Mouse (Mus musculus): ENCODE measurements around the gene Loxl1. TPM values are rescaled to one million over a fixed set of nuclear protein-coding genes. Genes with fewer than 3 reads are reported as not detected.

Loxl1 gene
- total RNA-seq, 1 experiment from 2014 or later = not detected

DNA sequence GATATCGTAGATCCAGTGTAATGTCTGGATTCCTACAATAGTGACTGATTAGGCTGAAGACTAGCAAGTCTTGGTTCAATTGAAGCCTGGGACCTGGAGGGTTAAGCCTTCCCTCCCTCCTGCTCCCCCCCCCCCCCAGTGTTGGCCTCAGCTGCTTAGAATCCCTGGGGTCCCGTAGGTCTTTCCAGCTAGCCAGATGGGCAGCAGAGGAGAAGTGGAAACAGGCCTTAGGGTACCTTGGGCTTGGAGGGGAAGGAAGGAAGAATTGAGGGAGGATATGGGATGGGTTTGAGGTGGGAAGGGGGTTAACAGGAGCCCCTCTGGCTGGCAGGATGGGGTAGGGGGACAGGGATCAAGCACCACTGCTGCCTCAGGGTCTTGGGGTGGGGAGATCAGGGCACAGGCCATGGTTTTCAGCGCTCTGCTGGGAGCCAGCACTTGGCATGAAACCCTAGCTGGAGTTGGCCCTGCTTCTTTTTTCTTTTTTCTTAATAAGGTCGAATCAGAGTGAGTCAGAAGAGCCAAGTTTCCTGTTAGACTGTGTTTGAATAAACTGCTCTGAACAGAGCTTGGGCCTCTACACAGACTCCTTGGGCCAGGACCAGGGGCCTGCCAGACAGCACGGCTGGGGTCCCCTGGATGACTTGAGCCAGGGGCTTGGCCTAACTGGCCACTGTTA, 1.8 kb upstream of the Loxl1 start:
- ATAC-seq (replicated peaks; ENCODE audit: insufficient number of reproducible peaks, low FRiP score, low TSS enrichment, poor library complexity, severe bottlenecking) = no peak

DNA sequence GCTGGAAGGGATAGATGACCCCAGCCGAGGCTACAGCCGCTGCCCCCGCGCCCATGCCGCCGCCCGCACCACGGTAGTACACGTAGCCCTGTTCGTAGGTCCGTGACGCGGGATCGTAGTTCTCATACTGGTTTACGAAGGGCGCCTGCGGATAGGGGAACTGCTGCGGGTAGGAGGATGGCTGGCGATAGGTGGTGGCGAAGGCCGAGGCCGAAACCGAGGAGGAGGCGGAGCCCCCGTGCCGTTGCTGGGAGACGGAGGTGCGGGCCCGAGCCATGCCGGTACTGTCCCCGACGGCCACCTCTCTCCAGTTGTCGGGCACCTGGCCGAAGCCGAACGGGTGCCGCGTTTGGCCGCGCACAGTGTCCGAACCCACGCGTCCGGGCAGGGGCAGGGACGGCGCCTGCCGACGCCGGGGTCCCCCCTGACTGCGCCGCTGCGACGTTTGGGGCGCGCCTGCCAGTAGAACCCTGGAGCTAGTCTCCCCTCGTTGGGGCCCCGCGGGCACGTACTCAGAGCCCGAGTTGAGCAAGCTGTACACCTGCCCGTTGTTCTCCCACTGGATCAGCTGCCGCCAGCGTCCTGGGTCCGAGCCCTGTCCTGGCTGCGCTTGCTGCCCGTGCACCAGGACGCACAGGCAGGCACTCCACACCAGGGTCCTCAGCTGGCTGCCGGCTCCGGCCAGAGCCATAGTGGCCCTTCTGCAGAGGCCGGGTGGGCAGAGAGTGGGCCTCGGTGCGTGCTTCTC, 616 bp downstream of the Loxl1 start:
- no peak for ATAC-seq (replicated peaks; ENCODE audit: insufficient number of reproducible peaks, low FRiP score, low TSS enrichment, poor library complexity, severe bottlenecking)

DNA sequence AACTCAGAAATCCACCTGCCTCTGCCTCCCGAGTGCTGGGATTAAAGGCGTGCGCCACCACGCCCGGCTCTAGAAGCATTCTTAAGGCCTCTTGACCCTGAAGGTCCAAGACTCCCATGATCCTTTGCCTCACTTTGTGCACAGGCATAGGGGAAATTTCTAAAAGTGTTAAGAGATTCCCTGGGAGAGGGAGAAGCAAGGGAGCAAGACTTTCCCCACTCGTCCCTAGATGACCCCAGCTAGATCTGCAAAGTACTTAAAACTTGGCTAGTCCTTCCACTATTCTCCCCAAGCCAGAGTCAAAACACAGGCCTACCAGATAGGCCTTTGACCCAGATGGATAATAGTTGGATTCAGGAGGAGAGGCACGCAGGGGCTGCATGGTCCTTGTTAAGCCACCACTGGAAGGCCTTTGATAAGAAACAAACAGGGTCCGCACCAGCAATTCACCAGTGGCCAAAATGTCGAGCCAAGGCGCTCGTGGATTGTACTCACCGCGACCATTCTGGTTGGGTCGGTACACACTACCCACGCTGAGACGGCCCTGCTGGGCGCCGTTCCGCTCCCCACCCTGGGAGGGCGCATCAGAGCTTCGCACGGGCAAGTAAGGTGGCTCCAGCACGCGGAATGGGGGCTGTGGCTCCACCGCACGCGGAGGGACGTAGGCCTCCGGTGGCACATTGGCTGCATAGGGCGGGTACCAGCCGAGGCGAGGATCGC, 1.6 kb downstream of the Loxl1 start:
- ATAC-seq (replicated peaks; ENCODE audit: insufficient number of reproducible peaks, low FRiP score, low TSS enrichment, poor library complexity, severe bottlenecking) = no peak

DNA sequence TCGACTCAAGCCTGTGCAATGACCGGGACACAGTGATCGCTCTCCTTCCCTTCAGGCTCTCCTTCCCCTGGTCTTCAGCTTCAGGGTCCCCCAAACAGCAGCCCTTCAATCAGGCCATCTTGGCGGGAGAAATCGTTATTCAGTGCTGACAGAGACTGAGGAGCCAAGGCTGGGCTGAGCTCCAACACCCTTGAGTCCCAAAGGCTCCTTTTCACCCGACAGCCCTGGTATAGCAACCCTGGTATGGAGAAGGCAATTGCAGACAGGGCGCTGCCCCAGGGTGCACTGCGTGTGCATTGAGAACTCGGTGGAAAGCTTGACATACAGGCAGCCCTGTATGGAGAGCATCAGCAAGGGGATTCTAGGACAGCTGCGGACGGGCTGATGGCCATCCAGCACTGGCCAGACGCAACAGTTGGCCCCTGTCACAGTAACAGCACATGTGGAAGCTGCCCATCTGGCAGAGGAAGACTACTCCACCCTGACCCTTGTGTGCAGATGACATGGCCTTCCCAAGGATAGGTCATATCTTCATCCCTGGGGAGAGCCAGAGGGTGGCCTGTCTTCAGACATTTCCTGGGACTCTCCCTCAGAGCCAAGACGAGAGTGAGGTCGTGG, 2.8 kb downstream of the Loxl1 start:
- no peak for ATAC-seq (replicated peaks; ENCODE audit: insufficient number of reproducible peaks, low FRiP score, low TSS enrichment, poor library complexity, severe bottlenecking)

DNA sequence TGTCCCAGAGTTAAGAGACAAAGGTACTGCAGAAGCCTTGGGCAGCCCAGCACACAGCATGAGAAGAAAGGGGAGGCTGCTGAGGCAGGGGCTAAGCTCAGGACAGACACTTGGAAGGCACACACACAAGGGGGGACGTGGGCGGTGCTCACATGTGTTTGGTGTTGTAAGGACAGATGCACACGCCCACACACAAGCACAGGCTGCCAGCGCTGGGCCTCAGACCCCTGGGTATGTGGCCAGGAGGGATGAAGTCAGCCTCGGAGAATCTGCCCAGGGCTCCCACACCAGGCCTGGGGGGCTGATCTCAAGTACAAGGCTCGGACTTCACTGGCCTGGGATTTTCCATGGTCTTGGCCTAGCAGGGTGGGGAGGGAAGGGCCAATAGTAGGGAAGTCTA, 4.6 kb downstream of the Loxl1 start:
- ATAC-seq (replicated peaks; ENCODE audit: insufficient number of reproducible peaks, low FRiP score, low TSS enrichment, poor library complexity, severe bottlenecking) = no peak

DNA sequence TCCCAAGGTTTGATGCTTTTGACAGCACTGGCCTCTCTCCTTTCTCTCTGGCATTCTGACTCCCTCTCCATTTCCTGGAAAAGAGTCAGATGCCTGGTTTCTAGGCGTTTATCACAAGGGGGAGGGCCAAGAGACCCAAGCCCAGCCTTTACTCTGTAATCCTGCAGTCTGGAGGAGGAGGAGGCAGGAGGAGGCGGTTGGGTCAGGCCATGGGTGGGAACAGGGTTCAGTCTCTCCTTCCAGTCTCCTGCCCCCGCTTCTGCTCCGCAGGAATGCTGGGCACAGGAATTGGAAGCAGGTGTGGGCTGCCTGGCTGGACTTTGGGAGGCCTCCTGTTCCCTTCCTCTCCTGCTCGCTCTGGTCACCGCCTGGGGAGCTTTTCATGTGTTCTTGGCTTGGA, 7.3 kb downstream of the Loxl1 start:
- no peak for ATAC-seq (replicated peaks; ENCODE audit: insufficient number of reproducible peaks, low FRiP score, low TSS enrichment, poor library complexity, severe bottlenecking)

DNA sequence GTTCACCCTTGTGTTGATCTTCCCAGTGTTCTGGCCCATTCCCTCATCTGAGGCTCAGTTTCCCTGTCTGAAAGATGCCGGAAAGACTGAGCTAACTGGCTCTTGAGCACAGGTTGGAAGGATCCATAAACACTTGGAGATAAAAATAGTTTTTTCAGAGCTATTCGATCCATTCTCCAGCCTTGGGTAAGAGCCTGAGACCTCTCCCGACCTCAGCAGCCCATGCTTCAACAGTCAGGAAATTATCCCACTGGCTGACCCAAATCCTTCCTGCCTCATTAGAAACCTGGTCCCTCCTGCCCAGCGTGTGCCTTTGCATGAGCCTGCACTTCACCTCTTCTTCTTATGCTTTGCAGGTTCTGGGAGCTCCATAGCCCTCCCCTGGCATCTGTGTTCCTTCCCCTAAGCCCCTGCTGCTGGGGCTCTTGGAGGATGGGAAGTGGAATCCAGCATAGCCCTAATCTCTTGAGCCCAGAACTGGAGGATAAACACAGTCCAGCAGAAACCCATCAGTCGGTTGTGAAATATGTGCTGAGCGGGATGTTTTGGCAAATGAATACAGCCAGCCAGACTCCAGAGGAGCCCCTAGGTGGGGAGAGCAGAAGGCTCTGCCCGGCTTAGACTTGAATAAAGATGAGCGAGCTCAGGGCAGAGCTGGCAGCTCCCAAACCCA, 9.3 kb downstream of the Loxl1 start:
- no peak for ATAC-seq (replicated peaks; ENCODE audit: insufficient number of reproducible peaks, low FRiP score, low TSS enrichment, poor library complexity, severe bottlenecking)

DNA sequence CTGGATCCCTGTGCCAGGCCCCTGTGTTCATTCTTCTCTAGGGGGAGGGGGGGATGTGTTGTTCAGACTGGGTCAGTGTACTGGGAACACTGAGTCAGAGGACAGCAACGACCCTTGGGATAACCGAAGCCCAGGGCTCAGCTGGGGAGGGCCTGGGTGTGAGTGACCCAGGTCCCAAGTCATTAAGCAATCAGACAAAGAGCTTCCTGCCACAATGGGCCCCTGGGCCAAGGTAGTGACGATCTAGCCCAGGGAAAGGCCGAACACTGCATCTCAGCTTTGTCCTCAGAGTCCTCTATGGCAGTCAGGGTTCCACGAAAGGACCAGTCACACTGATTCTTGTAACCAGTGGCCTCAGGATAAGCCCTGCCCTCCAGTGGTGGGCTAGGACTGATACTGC, 9.9 kb downstream of the Loxl1 start:
- no peak for ATAC-seq (replicated peaks; ENCODE audit: insufficient number of reproducible peaks, low FRiP score, low TSS enrichment, poor library complexity, severe bottlenecking)

DNA sequence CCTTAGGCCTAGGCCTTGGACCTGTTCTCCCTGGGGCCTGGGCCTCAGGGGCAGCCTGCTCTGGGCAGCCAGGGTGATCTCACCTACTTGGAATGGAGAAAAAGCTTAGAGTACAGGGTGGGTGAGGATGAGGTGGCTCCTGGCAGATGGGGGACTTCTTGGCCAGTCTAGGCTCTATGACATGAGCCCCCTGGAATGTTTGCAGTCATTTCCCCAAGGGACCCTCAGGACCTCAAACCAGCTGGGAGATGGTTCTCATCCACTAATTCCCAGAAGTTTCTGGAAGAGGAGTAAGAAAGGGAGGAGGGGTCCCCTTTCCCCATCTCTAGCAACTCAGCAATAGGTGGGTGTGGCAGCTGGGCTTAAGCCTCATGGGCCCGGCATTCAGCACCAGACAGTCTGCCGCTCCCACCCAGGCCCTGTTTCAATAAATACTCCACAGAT, 13.6 kb downstream of the Loxl1 start:
- ATAC-seq (replicated peaks; ENCODE audit: insufficient number of reproducible peaks, low FRiP score, low TSS enrichment, poor library complexity, severe bottlenecking) = no peak

DNA sequence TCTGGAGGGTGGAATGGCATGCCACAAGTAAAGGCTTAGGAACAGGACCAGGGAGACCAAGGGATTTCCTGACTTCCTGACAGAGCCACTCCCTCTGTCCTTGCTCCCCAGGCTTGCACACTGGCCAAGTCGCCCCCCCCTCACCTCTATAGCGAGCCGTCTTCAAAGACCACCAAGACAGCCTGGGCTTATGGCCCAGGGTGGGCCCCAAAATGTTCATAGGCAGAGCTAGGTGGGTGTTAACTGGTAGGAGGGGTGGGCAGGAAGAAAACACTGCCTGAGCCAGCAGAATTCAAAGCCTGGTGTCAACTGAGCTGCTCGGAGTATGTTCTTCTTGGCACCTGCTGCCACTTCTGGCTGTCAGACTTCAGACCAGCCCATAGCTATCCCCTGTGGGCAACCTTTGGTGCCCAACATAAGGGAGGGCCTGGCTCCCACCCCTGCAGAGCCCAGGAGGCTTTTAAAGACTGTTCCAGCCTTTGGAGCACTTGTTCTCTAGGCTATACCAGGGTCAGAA, 15.0 kb downstream of the Loxl1 start:
- no peak for ATAC-seq (replicated peaks; ENCODE audit: insufficient number of reproducible peaks, low FRiP score, low TSS enrichment, poor library complexity, severe bottlenecking)

DNA sequence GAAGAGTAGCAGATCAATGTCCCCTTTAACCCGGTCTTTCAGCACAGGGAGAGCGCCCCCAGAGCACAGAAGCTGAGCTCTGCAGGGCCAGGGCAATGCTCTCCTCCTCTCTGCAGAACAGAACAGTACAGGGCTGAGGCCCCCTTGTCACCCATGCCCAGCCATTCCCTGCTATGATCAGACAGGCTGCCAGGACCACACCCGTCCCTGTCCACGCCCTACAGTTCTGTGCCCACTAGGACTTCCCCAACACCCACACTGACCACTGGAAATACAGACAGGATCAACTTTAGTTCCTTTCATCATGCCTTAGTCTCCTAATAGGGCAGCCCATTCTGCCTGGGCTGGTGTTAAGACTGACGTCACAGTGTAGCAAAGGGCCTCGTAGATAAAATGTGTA, 15.9 kb downstream of the Loxl1 start:
- no peak for ATAC-seq (replicated peaks; ENCODE audit: insufficient number of reproducible peaks, low FRiP score, low TSS enrichment, poor library complexity, severe bottlenecking)

DNA sequence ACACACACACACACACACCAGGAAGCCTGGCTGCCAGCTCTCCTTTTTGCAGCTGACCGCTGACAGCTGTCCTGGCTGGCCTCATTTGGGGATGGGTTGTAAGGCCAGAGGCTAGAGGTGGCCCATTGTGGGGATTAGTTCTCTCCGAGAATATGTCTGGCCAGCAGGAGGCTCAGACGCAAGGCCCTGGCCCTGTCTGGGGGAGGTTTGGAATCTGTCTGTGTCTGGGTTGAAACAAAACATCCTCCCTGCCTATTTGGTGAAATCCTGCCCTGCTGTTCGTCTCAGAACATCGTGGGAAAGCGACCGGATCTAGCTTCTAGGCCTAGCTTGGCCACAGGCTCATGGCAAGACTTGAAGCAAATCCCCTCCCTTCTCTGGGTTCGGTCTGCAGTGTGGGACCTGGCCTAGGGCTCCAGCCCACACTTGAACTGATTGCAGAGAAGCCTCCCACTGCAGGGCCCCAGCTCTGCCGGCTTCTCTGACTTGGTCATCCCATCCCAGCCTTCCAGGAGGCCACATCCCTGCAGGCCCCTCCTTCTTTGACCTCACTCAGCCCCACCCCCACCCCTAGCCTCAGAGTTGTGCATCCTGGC, 17.1 kb downstream of the Loxl1 start:
- ATAC-seq (replicated peaks; ENCODE audit: insufficient number of reproducible peaks, low FRiP score, low TSS enrichment, poor library complexity, severe bottlenecking) = no peak

DNA sequence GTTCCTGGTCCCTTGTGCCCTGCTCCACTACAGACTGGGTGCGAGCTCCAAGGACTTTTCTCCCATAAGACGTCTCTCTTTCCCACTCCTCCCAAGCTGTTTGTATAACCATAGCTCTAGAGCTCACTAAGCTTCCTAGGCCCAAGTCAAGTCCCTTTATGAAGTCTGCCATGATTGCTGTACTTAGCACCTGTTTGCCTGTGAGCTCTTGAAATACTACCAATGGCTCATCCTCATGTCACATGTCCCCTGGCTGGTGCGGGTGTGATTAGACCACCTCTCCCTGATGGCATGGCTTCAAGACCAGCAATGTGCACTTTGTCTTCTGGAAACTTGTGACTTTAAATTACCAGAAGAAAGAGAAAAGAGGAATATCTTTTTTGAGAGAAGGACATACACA, 17.6 kb downstream of the Loxl1 start:
- ATAC-seq (replicated peaks; ENCODE audit: insufficient number of reproducible peaks, low FRiP score, low TSS enrichment, poor library complexity, severe bottlenecking) = no peak

DNA sequence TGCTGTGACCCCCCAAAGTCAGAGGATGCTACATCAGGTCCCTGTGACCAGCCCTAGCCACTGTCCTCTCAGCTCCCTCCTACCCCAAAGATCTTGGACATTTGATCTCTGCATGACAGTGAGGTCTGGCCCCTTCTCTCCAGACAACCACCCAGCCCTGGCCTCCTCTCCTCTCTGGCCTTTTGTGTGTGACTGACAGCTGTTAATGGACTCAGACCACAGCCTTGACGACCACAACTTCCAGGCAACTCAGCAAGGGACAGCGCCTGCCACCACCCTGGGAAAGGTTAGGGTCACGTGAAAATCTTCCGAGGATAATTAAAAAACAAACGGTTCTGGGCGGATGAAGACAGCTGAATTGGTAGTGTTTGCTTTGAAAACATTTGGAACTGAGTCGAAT, 18.5 kb downstream of the Loxl1 start:
- no peak for ATAC-seq (replicated peaks; ENCODE audit: insufficient number of reproducible peaks, low FRiP score, low TSS enrichment, poor library complexity, severe bottlenecking)

DNA sequence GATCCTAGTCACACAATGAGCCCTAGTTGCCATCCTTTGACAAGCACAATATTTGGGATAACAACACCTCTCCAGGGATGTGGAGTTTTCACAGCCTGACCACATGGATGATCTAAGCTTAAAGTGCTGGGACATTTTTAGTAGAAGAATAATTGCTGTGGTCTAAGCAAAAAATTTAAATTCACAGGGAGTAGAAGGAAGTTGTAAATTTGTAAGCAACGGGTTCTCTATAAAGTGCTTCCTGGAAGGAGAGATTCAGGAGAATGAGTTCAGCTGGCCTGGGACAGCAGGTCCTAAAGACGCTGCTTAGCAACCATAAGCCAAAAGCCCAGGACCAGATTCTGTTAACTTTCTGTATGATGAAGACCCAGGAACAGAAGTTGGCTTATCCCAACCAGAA, 23.1 kb downstream of the Loxl1 start:
- no peak for ATAC-seq (replicated peaks; ENCODE audit: insufficient number of reproducible peaks, low FRiP score, low TSS enrichment, poor library complexity, severe bottlenecking)

DNA sequence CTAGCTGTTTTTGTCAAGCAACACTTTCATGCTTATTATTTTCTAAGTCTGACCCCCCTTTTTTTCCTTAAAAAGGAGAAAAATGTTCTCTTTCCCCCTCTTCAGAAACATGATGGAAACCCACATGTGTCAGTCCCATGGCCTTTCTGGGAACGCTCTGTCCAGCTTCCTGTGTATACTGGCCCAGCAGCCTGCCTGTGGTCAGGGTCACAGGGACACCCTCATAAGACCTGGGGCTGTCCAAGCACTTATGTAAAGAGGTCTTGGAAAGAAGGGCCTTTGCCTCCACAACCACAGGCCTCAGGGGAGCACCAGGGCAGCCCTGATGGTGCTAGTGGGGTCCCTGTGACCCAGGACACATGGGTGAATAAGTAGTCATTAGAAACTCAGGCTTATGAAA, 23.9 kb downstream of the Loxl1 start:
- ATAC-seq (replicated peaks; ENCODE audit: insufficient number of reproducible peaks, low FRiP score, low TSS enrichment, poor library complexity, severe bottlenecking) = no peak

DNA sequence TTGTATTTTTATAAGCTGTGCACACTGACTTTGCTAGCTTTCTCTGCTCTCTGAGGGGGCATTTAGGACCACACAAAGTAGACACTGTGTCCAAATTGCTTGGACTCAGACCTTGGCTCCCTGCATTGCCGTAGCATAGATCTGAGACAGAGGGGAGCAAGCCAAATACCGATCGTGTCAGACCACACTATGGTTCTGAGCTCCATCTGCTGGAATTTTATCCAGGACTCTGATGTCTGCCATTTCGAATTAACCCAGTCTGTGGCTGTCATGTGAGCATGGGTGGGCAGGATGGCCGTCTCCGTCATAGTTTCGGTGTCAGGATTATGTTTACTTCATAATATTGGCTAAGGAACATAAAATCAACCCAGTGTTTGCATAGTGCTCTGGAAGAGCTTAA, 29.6 kb downstream of the Loxl1 start:
- ATAC-seq (replicated peaks; ENCODE audit: insufficient number of reproducible peaks, low FRiP score, low TSS enrichment, poor library complexity, severe bottlenecking) = no peak

DNA sequence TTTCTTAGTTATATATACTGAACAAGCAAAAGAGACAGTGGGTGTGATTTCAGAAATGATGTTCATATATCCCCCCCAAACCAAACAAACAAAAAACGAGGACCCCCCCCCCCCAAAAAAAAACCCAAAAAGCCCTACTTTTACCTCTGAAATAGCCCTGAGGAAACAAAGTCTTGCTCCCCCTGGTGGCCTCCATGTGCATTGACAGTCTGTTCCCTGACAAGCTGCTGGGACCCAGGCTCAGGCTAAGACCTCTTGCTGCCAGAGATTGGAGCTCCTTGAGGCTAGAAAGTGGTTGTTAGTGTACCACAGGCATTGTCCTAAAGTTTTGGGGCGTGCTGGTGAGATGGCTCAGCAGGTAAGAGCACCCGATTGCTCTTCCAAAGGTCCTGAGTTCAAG, 31.4 kb downstream of the Loxl1 start:
- 0 out of 2 replicates have a peak, but pooled peaks have one; percentile 34 for ATAC-seq (replicated peaks; ENCODE audit: insufficient number of reproducible peaks, low FRiP score, low TSS enrichment, poor library complexity, severe bottlenecking)
